Mouse (Mus musculus) cerebellum, postnatal 10 days (tissue): ENCODE results near the gene Nhej1.
A peak's percentile ranks its signal among the peaks of the same experiment; 100 is the strongest.

Experiments used
- DNase-seq, 2 experiments: peaks; one replicate each; pipeline ENCODE4 v3.0.0; 2021; ENCODE audit warnings: mixed read lengths in 2 of 2

Gene Nhej1

DNA sequence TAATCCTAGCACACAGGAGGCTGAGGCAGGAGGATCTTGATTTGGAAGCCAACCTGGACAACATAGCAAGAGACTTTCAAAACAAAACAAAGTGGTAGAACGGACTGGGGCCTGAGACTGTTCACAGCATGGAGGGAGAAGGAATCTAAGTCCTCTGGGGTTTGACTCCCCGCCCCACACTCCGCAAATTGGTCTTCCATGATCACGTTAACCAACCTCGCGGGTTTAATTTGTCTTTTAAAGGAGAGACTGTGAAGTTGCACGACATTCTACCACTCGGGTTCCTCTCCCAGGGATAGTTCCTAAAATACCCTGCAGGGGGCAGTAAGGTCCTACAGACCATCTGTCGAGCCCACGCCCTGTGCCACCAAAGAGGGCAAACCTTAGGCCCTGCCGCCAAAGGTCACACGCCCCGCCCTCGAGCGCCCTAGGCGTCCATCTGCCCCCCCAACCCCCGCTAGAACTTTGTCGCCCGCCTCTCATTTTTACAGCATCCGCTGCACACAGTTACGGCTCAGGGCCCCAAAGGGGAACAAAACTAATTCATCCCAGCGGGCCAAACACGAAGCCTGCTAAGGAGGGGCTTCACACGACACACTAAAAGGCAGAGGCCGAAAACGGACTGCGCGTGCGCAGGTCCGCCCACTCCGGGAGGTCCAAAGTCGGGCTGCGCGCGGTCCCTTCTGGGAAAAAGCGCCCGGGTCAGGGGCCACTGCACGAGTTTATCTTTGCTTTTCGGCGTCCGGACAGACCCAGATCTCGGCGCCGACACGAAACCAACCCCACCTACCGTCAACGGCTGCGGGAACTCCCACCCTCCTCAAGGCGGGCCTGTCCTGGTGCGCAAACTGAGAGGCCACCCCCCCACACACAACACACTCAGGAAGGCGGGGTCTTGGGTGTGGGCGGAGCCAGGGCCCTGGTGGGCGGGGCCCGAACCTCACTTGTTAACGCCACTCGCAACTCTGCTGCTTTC is at the start of gene Nhej1:
Gene Nhej1 (minus strand): TSS at position 855 of the 976 bp plus-strand sequence.
- peak; percentile 96 for DNase-seq

GRCm38 (mm10) chr1:75168472-75169464 is 43.8 kb upstream of the Nhej1 start, which contains the start of gene Zfand2b:
Zfand2b (plus strand) TSS chr1:75168646.
- peak; percentile 98 to 99 for DNase-seq

DNA sequence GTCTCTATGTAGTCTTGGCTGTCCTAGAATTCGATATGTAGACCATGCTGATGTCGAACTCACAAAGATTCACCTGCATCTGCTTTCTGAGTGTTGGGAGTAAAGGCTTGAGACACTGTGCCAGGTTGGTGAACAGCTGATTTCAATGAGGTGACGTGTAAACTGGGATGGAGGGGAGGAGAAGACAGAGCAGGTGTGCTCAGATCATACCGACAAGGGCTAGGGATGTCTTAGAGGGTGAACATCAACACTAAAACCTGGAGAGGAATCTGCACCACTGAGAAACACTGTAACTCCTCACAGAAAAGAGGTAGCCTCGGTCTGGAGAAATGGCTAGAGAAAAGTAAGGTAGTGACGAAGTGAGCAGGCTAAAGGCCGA is 43.1 kb upstream of the Nhej1 start:
- DNase-seq: no peak

- no peak for DNase-seq
Observed at GRCm38 (mm10) chr1:75160256-75160617, 35.2 kb upstream of the Nhej1 start.

DNA sequence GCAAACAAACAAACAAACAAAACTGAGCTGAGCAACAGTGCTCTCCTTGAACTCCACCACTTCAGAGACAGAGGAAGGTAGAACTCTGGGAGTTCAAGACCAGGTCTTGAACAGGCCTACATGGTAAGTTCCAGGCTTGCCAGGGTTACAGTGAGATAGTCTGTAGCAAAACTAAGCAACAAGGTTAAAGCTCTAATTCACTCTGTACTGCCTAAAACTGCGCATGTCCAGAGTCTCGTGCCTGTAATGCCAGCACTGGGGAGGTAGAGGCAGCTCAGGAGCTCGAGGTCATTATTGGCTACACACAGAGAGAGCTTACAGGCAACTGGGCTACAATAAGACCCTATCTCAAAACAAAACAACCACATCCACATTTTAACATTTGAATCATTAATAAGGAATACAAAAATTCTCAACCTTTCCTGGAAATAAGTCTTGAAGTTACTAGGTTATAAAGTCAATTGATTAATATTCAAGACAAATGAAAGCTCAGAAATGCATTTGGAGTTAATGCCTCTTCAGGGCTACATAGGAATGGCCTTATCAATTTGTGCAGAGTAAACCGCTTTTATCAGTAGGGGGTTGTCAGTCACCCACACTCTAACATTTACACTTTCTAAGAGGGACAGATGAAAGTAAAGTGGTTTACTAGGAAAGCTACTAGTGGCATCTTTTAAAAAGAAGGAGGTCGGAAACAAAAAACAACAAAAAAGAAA is 34.7 kb upstream of the Nhej1 start:
- no peak for DNase-seq

GRCm38 (mm10) chr1:75158990-75159389 is 34.0 kb upstream of the Nhej1 start:
- no peak for DNase-seq

DNA sequence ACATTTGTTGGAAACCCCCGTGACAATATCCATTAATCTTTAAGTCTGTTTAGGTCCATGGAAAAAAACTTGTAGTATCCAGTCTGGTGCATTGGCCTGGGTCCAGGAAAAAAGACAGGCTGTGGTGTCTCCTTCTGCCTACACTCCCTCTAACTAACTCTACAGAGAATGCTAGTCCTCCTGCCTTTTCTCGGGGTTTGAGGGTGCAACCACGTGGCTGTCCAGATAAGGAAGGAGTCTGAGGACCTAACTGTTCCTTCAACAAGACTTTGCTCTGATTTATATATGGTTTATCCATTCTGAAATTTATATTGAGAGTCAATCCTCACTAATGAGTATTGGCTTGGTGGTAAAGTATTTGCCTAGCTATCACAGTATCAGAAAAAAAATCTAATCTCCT is 30.8 kb upstream of the Nhej1 start:
- DNase-seq: peak; percentile 40 to 49

DNA sequence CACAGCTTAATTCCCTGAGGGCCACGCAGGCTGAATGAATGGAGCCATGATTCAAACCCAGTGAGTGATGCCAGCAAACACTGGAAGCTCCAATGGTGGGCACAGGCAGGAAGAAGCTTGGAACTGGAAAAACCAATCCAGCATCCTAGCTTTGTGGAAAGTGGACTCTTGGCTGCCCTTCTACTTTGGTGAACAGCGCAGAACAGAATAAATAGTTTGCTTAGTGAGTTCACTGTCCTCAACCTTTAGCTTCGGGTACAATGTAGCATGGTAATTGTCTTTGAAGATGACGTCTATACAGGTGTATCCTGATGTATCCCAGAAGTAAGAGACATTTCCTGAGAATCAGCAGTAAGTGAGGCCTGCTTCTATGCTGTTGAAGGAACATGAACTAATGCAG is 23.7 kb upstream of the Nhej1 start:
- no peak for DNase-seq

DNA sequence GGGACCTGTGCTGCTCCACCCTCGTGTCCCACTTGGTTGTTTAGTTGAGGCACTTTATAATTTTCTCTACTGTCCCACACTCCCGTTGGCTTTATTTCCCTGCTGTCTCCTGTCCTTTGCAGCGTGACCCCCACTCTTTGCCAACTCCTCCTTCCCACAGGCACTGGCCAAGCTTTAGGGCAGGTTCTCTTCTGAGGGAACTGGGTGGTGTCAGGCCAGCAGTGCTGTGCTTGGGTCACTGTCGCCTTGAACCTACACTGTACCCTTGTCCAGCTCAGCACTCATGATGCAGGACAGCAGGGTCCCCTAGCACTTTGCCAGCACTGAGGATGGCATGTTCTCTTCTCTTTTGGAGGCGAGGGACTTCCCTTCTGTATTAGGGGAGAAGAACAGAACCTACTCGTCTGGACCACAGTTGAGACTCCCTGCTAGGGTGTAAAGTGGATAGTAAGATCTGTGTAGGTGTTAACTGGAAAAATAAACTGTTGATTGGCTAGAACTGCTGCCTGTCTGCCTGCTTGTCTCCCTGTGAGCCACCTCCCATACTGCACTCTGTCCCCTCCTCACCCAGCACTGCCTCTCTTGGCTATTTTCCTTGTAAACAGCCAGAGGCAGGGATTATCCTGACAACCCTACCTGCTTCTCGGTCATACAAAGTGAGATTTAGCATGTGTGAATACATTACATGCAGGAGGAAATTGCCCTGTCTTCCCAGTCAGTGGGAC is 22.6 kb upstream of the Nhej1 start:
- DNase-seq: no peak

DNA sequence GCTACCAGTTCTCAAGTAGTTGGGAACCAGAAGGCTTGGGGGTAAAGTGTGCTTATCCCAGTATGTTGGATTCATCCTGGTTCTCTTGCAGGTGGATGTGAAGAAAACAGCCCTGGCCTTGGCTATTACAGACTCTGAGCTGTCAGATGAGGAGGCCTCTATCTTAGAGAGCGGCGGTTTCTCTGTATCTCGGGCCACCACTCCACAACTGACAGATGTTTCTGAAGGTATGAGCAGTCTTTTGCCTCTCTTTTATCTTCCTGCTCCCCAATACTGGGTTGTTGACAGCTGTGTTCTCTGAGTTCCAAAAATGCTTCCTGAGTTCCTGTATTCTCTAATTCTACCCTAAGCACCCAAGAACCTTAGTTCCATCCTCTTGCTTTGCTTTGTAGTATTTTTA is 20.6 kb upstream of the Nhej1 start:
- DNase-seq: no peak

- DNase-seq: peak; percentile 98
Observed at GRCm38 (mm10) chr1:75142301-75143261, 17.6 kb upstream of the Nhej1 start, which contains the start of the genes Cnppd1 and Retreg2. Cnppd1 (minus strand) TSS chr1:75142711. Retreg2 (plus strand) TSS chr1:75142778.

DNA sequence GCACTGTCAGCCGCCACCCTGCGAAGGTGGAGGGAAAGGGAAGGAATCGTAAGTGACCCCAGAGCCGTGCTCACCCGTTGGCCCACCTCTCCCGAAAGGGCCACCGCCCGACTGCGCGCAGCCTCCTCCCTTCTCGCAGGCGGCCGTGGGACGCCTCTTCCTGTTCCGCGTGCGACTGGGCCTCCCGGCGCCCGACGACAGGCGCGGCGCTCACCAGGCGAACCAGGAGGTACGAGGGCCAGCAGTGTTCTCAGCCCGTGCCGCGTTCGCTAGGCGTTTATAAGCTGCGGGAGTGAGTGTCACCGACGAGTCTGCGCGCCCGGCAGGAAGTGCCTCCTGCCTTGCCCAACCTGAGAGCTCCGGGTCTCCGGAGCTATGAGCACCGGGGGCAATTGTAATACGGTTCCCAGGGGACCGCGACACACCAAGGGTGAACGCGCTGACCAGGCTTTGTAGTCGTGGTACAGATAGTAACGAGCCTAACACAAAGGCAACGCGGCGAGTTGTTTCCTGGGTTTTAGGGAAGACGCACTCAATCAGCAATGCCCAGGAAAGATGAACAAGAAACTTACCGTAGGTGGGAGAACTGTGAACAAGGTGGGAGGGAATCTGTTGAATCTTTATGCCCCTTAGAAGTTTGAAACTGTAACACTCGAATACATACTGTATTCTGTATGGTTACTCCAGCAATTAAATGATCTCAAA is 16.6 kb upstream of the Nhej1 start:
- peak; percentile 53 for DNase-seq

- DNase-seq: peak in 1 of 2 experiments; percentile 40
Observed at GRCm38 (mm10) chr1:75140601-75141190, 15.7 kb upstream of the Nhej1 start.

DNA sequence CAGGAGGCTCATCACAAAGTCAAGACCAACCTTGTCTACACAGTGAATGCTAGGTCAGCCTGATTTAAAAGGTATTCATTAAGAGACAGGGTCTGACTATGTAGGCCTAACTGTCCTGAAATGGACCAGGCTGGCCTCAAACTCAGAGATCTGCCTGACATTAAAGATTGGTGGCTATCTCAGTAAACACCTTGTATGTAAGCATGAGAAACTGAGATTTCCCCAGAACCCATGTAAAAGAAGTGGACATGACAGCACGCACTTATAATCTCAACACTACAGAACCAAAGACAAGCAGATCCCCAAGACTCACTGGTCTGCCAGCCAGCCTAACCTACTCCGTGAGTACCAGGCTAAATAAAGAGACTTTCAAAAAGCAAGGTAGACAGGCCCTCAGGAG is 13.4 kb upstream of the Nhej1 start:
- DNase-seq: no peak

GRCm38 (mm10) chr1:75136730-75137129 is 11.7 kb upstream of the Nhej1 start:
- DNase-seq: no peak

DNA sequence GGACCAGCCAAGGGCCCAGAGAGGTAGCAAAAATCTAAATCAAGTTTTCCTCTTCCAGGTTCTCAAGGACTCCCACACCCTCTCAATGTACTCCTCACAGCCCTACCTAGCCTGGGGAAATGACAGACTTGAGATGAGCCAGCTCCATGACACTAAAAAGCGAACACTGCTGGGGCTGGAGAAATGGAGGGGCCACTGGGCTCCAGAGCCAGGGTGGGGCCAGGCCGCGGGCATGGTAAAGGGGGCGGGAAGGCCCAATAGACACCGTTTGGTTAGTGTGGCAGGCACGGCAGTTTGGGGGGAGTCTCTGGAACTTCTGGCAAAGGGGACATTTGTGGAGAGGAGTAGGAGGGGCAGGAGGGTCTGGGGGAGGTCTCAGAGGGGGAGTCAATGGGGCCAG is 11.3 kb upstream of the Nhej1 start:
- no peak for DNase-seq

- DNase-seq: no peak
Observed at GRCm38 (mm10) chr1:75133421-75134207, 8.6 kb upstream of the Nhej1 start, which contains the start of gene Slc23a3. Slc23a3 (minus strand) TSS chr1:75133890.

- no peak for DNase-seq
Observed at GRCm38 (mm10) chr1:75128641-75129040, 3.6 kb upstream of the Nhej1 start.

DNA sequence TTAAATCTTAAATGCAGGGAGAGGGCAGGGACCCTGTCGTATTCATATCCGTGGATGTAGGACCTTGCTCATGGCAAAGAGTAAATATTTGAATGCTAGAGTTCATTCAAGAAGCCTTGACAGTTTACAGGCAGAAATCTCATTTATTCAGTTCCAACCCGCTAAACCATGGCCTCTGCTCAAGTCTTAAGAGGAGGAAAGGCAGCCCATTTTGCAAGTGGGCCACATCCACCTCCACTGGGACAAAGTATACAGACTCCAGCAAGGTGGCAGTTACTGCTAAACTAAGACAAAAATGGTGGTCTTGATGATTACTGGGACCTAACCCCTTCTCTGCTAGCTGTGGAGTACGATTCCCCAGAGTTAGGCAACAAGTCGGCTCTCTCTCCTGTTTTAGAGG is 418 bp upstream of the Nhej1 start:
- DNase-seq: no peak
